Mouse (Mus musculus) CH12.LX (cell line): ENCODE measurements at regions not wholly inside any gene's neighbourhood (a gene's known extent, or its start where the extent isn't known, plus 50 kb on each side); places are given as distances from the start of the nearest gene placed in this dataset.

Experiments
- CTCF ChIP-seq, 2 experiments: IDR thresholded peaks in 1 of 2; conservative IDR thresholded peaks in 1 of 2; 2 replicates each; pipeline ENCODE4 v1.5.1; 2011 to 2012; ENCODE audit warnings: low read depth in 2 of 2, low read length in 2 of 2, improper control_type of control experiment in 1 of 2, inconsistent platforms in 1 of 2, mild to moderate bottlenecking in 1 of 2, moderate library complexity in 1 of 2
- E2F4 ChIP-seq: IDR thresholded peaks from 2 replicates; pipeline ENCODE4 v1.6.1; 2011; ENCODE audit warnings: low read depth, low read length, improper control_type of control experiment; ENCODE audit not compliant: insufficient replicate concordance
- ETS1 ChIP-seq: conservative IDR thresholded peaks from 2 replicates; pipeline ENCODE4 v1.6.1; 2012; ENCODE audit warnings: low read depth, mild to moderate bottlenecking, inconsistent platforms, low read length, improper control_type of control experiment, moderate library complexity
- MAZ ChIP-seq: IDR thresholded peaks from 2 replicates; pipeline ENCODE4 v1.6.1; 2012; ENCODE audit warnings: low read depth, mild to moderate bottlenecking, inconsistent platforms, low read length, improper control_type of control experiment, moderate library complexity
- MYC ChIP-seq: IDR thresholded peaks from 2 replicates; pipeline ENCODE4 v1.6.1; 2011; ENCODE audit warnings: low read depth, mild to moderate bottlenecking, improper control_type of control experiment, low read length
- POLR2A ChIP-seq: IDR thresholded peaks from 2 replicates; pipeline ENCODE4 v1.6.1; 2011; ENCODE audit warnings: low read depth, mild to moderate bottlenecking, improper control_type of control experiment, low read length
- TCF12 ChIP-seq: IDR thresholded peaks from 2 replicates; pipeline ENCODE4 v1.6.1; 2014; ENCODE audit warnings: low read depth, mild to moderate bottlenecking, inconsistent platforms, low read length, improper control_type of control experiment
- UBTF ChIP-seq: IDR thresholded peaks from 2 replicates; pipeline ENCODE4 v1.6.1; 2012; ENCODE audit warnings: low read depth, mild to moderate bottlenecking, inconsistent platforms, low read length, improper control_type of control experiment, moderate library complexity

DNA sequence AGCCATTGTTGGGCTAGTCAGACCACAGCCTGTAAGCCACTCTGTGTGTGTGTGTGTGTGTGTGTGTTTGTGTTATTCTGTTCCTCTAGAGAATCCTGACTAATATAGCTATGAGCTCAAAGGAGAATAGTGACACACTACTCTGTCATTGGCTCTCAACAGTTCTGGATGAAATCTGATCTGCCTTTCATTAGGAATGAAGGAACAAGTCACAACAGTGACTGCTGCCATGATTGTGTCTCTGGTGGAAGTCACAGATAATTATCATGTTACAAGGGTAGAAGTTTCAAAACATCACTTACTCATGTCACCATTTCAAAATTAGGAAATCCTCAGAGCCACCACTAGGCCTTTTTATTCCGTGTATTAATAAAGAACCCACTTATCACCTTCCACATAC lies 98.6 kb upstream of the Xylt1 start:
- no peak for TF ChIP-seq CTCF (conservative IDR thresholded peaks at IDR 0.05 in 1 of 2, IDR thresholded peaks at IDR 0.05 in 1 of 2; ENCODE audit: low read depth in 2 of 2, low read length in 2 of 2)
- no peak for TF ChIP-seq E2F4
- no peak for TF ChIP-seq TCF12
- TF ChIP-seq ETS1: no peak
- no peak for TF ChIP-seq MAZ
- TF ChIP-seq POLR2A: no peak
- no peak for TF ChIP-seq UBTF
- no peak for TF ChIP-seq MYC
